22 mouse cellular contexts compared by ENCODE assay signal in the genomic region with DNA sequence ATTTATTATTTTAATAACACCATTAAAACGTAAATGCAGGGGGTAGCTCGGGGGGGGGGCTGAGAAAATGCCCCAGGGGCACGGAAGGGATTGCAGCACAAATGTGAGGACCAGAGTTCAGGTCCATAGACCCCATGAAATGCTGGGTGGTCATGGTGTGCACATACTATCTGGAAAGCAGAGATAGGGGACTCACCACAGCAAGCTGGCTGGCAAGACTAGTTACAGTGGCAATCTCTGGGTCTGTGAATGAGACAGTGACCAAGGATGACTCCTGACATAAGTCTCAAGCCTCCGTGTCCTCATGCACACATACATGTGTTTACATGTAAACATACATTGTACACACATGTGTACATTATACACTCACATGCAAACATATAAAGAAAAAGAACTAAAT.
"Had no signal": no experiment of that assay in that cellular context is flagged by ENCODE, and none has a peak within 500 bp of the region (broad histone marks: within the 10 kb centered on the region; RNA-seq: fewer than 3 reads in every experiment).

No protein-coding gene starts in this region.

- H3K4me2 ChIP-seq: lung, embryonic 15.5 days; neural tube, embryonic 12.5 days; neural tube, embryonic 15.5 days; stomach, embryonic 15.5 days had no signal

- H3K27ac ChIP-seq: layer of hippocampus, adult 2 months; lung, embryonic 15.5 days; midbrain, embryonic 10.5 days; neural tube, embryonic 12.5 days; neural tube, embryonic 15.5 days; stomach, embryonic 15.5 days had no signal

- ATAC-seq: inflammation-experienced regulatory T-cells, adult 6 months; intestine, embryonic 16.5 days had no signal

- H3K36me3 ChIP-seq: neural tube, embryonic 12.5 days; neural tube, embryonic 15.5 days had no signal

- H3K27me3 ChIP-seq: lung, embryonic 15.5 days; neural tube, embryonic 12.5 days; neural tube, embryonic 15.5 days; stomach, embryonic 15.5 days had no signal

- DNase-seq: kidney, adult 18-20 months; kidney, adult 9 months; kidney, postnatal 14 days; kidney, postnatal 4 days; layer of hippocampus, adult 9-11 months; lung, adult 18-20 months; lung, postnatal 10 days; lung, postnatal 36 days; midbrain, embryonic 14.5 days; retina, postnatal 1 day; right cerebral cortex, postnatal 25 days; spleen, adult 18-20 months; thymus, postnatal 25 days had no signal

- H3K4me1 ChIP-seq: megakaryocyte, embryonic 14.5 days; midbrain, embryonic 10.5 days; neural tube, embryonic 12.5 days had no signal

- H3K9ac ChIP-seq: lung, embryonic 15.5 days; neural tube, embryonic 12.5 days; neural tube, embryonic 15.5 days; stomach, embryonic 15.5 days had no signal

- H3K4me3 ChIP-seq: layer of hippocampus, adult 2 months; lung, embryonic 15.5 days; megakaryocyte, embryonic 14.5 days; midbrain, embryonic 10.5 days; neural tube, embryonic 12.5 days; neural tube, embryonic 15.5 days; stomach, embryonic 15.5 days had no signal

- H3K9me3 ChIP-seq: lung, embryonic 15.5 days; midbrain, embryonic 10.5 days; neural tube, embryonic 12.5 days; neural tube, embryonic 15.5 days; stomach, embryonic 15.5 days had no signal
